In the genomic region with DNA sequence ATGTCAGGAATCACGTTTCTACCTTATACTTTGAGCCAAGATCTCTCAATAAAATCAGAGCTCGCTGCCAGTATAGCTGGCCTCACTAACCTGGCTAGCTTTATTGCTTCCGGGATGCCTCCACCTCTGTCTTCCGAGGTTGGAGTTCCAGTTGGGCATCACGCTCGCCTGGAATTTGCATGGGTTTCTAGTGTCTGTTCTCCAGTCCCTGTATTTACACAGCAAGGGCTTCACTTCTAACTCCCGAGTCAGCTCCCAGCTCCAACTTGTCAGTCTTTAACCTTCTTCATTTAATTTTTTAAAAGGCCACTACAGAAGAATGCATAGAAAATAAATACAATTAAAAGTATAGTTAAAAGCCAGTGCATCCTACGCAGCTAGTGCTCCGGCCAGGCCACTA, we compare ENCODE assay signal across 23 mouse cellular contexts. TPM values are rescaled to one million over a fixed set of nuclear protein-coding genes. Genes with fewer than 3 reads are reported as not detected.
A peak's percentile ranks its signal among the peaks of the same experiment; 100 is the strongest.
DNase-seq lines count a peak whose midpoint lies in the region; ATAC-seq and TF ChIP-seq lines count a peak whose summit lies in the region.
"Had no signal": no experiment of that assay in that cellular context is flagged by ENCODE, and none has a peak within 500 bp of the region (broad histone marks: within the 10 kb centered on the region; RNA-seq: fewer than 3 reads in every experiment).

No protein-coding gene starts in this region.

- DNase-seq in heart, adult 11 months: peak; percentile 68
- DNase-seq in heart, postnatal 36 days: no peak
- no peak for DNase-seq in heart, postnatal 0 days (ENCODE audit: low spot score)
- no peak for DNase-seq in heart, adult 8-10 months (ENCODE audit: low spot score)
- no peak for DNase-seq in liver, postnatal 0 days
- DNase-seq: adrenal gland, adult 8-10 months; adrenal gland, postnatal 36 days; B cell, adult 2 months; gastrocnemius, postnatal 36 days; kidney, adult 11 months; kidney, adult 9 months had no signal

- H3K36me3 ChIP-seq in heart, embryonic 13.5 days: no peaks in the 10 kb centered on the region
- no peaks in the 10 kb centered on the region for H3K36me3 ChIP-seq in heart, embryonic 11.5 days (ENCODE audit: control insufficient read depth, insufficient read depth, low read length)
- H3K36me3 ChIP-seq in heart, postnatal 0 days (replicated peaks; ENCODE audit: control insufficient read depth, insufficient read depth, low read length): no peaks in the 10 kb centered on the region; the same call in 1 of the 2 replicates
- no peaks in the 10 kb centered on the region for H3K36me3 ChIP-seq in liver, postnatal 0 days (replicated peaks; ENCODE audit: insufficient read depth, low read length)
- H3K36me3 ChIP-seq in liver, embryonic 12.5 days: no peaks in the 10 kb centered on the region
- H3K36me3 ChIP-seq: embryonic facial prominence, embryonic 15.5 days; hindbrain, embryonic 13.5 days had no signal

- peaks cover 64% of the 10 kb centered on the region for H3K4me1 ChIP-seq in heart, embryonic 13.5 days
- peaks cover 20% of the 10 kb centered on the region for H3K4me1 ChIP-seq in heart, embryonic 11.5 days (ENCODE audit: control insufficient read depth, insufficient read depth, low read length)
- peaks cover 56% of the 10 kb centered on the region for H3K4me1 ChIP-seq in heart, postnatal 0 days (ENCODE audit: control insufficient read depth, insufficient read depth)
- peaks cover 13% of the 10 kb centered on the region for H3K4me1 ChIP-seq in liver, postnatal 0 days (ENCODE audit: insufficient read depth)
- peaks cover 15% of the 10 kb centered on the region for H3K4me1 ChIP-seq in liver, embryonic 12.5 days

- H3K27ac ChIP-seq in heart, embryonic 13.5 days (replicated peaks): peak overlapping the region; percentile 92
- H3K27ac ChIP-seq in heart, embryonic 11.5 days (ENCODE audit: low read depth, low read length): no peak overlapping the region
- H3K27ac ChIP-seq in heart, postnatal 0 days (ENCODE audit: low read depth): peak overlapping the region; percentile 93
- H3K27ac ChIP-seq in liver, postnatal 0 days (ENCODE audit: low read depth): 0 out of 2 replicates have a peak overlapping the region, but pooled peaks have one; percentile 16
- H3K27ac ChIP-seq in liver, embryonic 12.5 days: no peak overlapping the region
- H3K27ac ChIP-seq: embryonic facial prominence, embryonic 15.5 days; forebrain, embryonic 10.5 days; hindbrain, embryonic 13.5 days; hindbrain, postnatal 0 days had no signal

- H3K4me2 ChIP-seq in heart, embryonic 13.5 days: peak overlapping the region; percentile 63
- no peak overlapping the region for H3K4me2 ChIP-seq in heart, embryonic 11.5 days
- H3K4me2 ChIP-seq in heart, postnatal 0 days (ENCODE audit: low read depth, low read length): peak overlapping the region; percentile 43
- H3K4me2 ChIP-seq in liver, postnatal 0 days (ENCODE audit: low read depth, low read length): no peak overlapping the region; the same call in 1 of the 2 replicates
- H3K4me2 ChIP-seq in liver, embryonic 12.5 days: no peak overlapping the region
- H3K4me2 ChIP-seq: embryonic facial prominence, embryonic 15.5 days; hindbrain, embryonic 13.5 days had no signal

- H3K9ac ChIP-seq in heart, embryonic 13.5 days: peak overlapping the region; percentile 76; the same call in 1 of the 2 replicates
- H3K9ac ChIP-seq in heart, embryonic 11.5 days (ENCODE audit: low read depth, low read length): no peak overlapping the region
- no peak overlapping the region for H3K9ac ChIP-seq in heart, postnatal 0 days (replicated peaks; ENCODE audit: low read depth, low read length)
- no peak overlapping the region for H3K9ac ChIP-seq in liver, postnatal 0 days (replicated peaks)
- no peak overlapping the region for H3K9ac ChIP-seq in liver, embryonic 12.5 days
- H3K9ac ChIP-seq: embryonic facial prominence, embryonic 15.5 days; hindbrain, embryonic 13.5 days had no signal

- ATAC-seq in heart, embryonic 13.5 days (ENCODE audit: extremely low read depth, insufficient number of reproducible peaks, low FRiP score, low TSS enrichment): no peak
- no peak for ATAC-seq in heart, embryonic 11.5 days (replicated peaks; ENCODE audit: insufficient number of reproducible peaks, low FRiP score, low TSS enrichment)
- ATAC-seq in heart, postnatal 0 days (ENCODE audit: insufficient read depth, low read depth): no peak
- no peak for ATAC-seq in liver, postnatal 0 days
- no peak for ATAC-seq in liver, embryonic 12.5 days
- ATAC-seq: CD4-positive, CD25-positive, alpha-beta regulatory T cell, adult 4 months; forebrain, embryonic 14.5 days had no signal

- intact Hi-C loops in heart, postnatal 36 days (cut with DNase I): loop anchor here (5.0 kb wide), 1 partner anchor 46 kb away; a partner anchor contains a TSS

- WGBS in heart, embryonic 13.5 days: 60% methylated on average over 9 of the region's 9 CpGs
- WGBS in heart, embryonic 11.5 days (ENCODE audit: insufficient replicate concordance): 72% methylated on average over 9 of the region's 9 CpGs
- WGBS in heart, postnatal 0 days: 55% methylated on average over 9 of the region's 9 CpGs
- WGBS in liver, postnatal 0 days (ENCODE audit: insufficient replicate concordance): 63% methylated on average over 9 of the region's 9 CpGs
- WGBS in liver, embryonic 12.5 days (ENCODE audit: insufficient replicate concordance): 75% methylated on average over 9 of the region's 9 CpGs

- H3K9me3 ChIP-seq in heart, embryonic 13.5 days: no peaks in the 10 kb centered on the region
- no peaks in the 10 kb centered on the region for H3K9me3 ChIP-seq in heart, embryonic 11.5 days (replicated peaks; ENCODE audit: control insufficient read depth, low read length)
- H3K9me3 ChIP-seq in heart, postnatal 0 days (replicated peaks; ENCODE audit: control insufficient read depth, low read length): no peaks in the 10 kb centered on the region
- H3K9me3 ChIP-seq in liver, postnatal 0 days (ENCODE audit: low read length): no peaks in the 10 kb centered on the region
- no peaks in the 10 kb centered on the region for H3K9me3 ChIP-seq in liver, embryonic 12.5 days (replicated peaks)
- H3K9me3 ChIP-seq: embryonic facial prominence, embryonic 15.5 days; forebrain, embryonic 10.5 days; G1E; hindbrain, embryonic 13.5 days had no signal

- TF ChIP-seq CTCF in heart, postnatal 0 days (IDR thresholded peaks at IDR 0.05; ENCODE audit: low read depth): no peak
- no peak for TF ChIP-seq CTCF in liver, postnatal 0 days (IDR thresholded peaks at IDR 0.05; ENCODE audit: low read depth)

- no peak overlapping the region for H3K4me3 ChIP-seq in heart, embryonic 13.5 days
- no peak overlapping the region for H3K4me3 ChIP-seq in heart, embryonic 11.5 days (ENCODE audit: low read depth, low read length)
- H3K4me3 ChIP-seq in heart, postnatal 0 days (ENCODE audit: low read depth, low read length): no peak overlapping the region
- no peak overlapping the region for H3K4me3 ChIP-seq in liver, postnatal 0 days (ENCODE audit: low read depth, low read length)
- H3K4me3 ChIP-seq in liver, embryonic 12.5 days: no peak overlapping the region
- H3K4me3 ChIP-seq: embryonic facial prominence, embryonic 15.5 days; erythroblast, embryonic 14.5 days; forebrain, embryonic 10.5 days; hindbrain, embryonic 13.5 days had no signal

- TF ChIP-seq EP300 in heart, postnatal 0 days (IDR thresholded peaks at IDR 0.05; ENCODE audit: low read depth): no peak
- TF ChIP-seq EP300 in liver, postnatal 0 days (IDR thresholded peaks at IDR 0.05; ENCODE audit: low read depth): no peak

- no peaks in the 10 kb centered on the region for H3K27me3 ChIP-seq in heart, embryonic 13.5 days (replicated peaks)
- H3K27me3 ChIP-seq in heart, embryonic 11.5 days (ENCODE audit: control insufficient read depth, insufficient read depth, low read length): no peaks in the 10 kb centered on the region
- H3K27me3 ChIP-seq in heart, postnatal 0 days (ENCODE audit: control insufficient read depth, insufficient read depth, low read length): no peaks in the 10 kb centered on the region
- H3K27me3 ChIP-seq in liver, postnatal 0 days (ENCODE audit: insufficient read depth, low read length): no peaks in the 10 kb centered on the region
- no peaks in the 10 kb centered on the region for H3K27me3 ChIP-seq in liver, embryonic 12.5 days (replicated peaks)
- H3K27me3 ChIP-seq: embryonic facial prominence, embryonic 15.5 days; hindbrain, embryonic 13.5 days had no signal

RNA-seq across cellular contexts. Expression of a gene that starts 47.6 kb away (rescaled TPM):
- 100 to 1,000 TPM; 146 to 197 TPM for total RNA-seq in heart, postnatal 36 days (2021)
- 32.4 and 37.6 TPM in 2 replicates for polyA plus RNA-seq in heart, embryonic 13.5 days (2015; fragmentation: Nextera tagmentation; extraction: Ambion mirVana)
- 33.8 and 37.6 TPM in 2 replicates for polyA plus RNA-seq in heart, embryonic 11.5 days (2014; fragmentation: Nextera tagmentation; extraction: Ambion mirVana)
- 152 and 232 TPM in 2 replicates for total RNA-seq in heart, postnatal 0 days (2014; rRNA removed; ENCODE audit: low replicate concordance)
- 30.9 and 36.1 TPM in 2 replicates for polyA plus RNA-seq in heart, postnatal 0 days (2015; fragmentation: Nextera tagmentation; extraction: Ambion mirVana)
- 100 to 1,000 TPM; 165 to 198 (median 178) TPM for total RNA-seq in heart, adult 8-10 months (2022)
- polyA plus RNA-seq in liver, postnatal 0 days (2015; fragmentation: Nextera tagmentation; extraction: Ambion mirVana): 6.8 and 7.7 TPM in 2 replicates
- 7.4 and 7.6 TPM in 2 replicates for polyA plus RNA-seq in liver, embryonic 12.5 days (2016; fragmentation: Nextera tagmentation; extraction: Ambion mirVana)

RNA-seq across cellular contexts. Expression of a gene that starts 47.8 kb away (rescaled TPM):
- total RNA-seq in heart, postnatal 36 days (2021): under 1 TPM; 0.41 to 0.83 TPM
- 0.88 and 0.89 TPM in 2 replicates for polyA plus RNA-seq in heart, embryonic 13.5 days (2015; fragmentation: Nextera tagmentation; extraction: Ambion mirVana)
- 0.15 and 0.27 TPM in 2 replicates for polyA plus RNA-seq in heart, embryonic 11.5 days (2014; fragmentation: Nextera tagmentation; extraction: Ambion mirVana)
- total RNA-seq in heart, postnatal 0 days (2014; rRNA removed; ENCODE audit: low replicate concordance): 0.46 and 1.3 TPM in 2 replicates
- 0.56 and 0.69 TPM in 2 replicates for polyA plus RNA-seq in heart, postnatal 0 days (2015; fragmentation: Nextera tagmentation; extraction: Ambion mirVana)
- under 1 TPM; 0.37 to 0.88 (median 0.64) TPM for total RNA-seq in heart, adult 8-10 months (2022)
- 0.58 and 0.75 TPM in 2 replicates for polyA plus RNA-seq in liver, postnatal 0 days (2015; fragmentation: Nextera tagmentation; extraction: Ambion mirVana)
- 0.11 and 0.17 TPM in 2 replicates for polyA plus RNA-seq in liver, embryonic 12.5 days (2016; fragmentation: Nextera tagmentation; extraction: Ambion mirVana)
- total RNA-seq: gastrocnemius, adult 8-10 months had no signal
- polyA plus RNA-seq: erythroblast, embryonic 14.5 days; G1E had no signal

Comparison
In these comparisons a context has a peak if more than half of its experiments do, and no peak if none do; other contexts are left out.
1. H3K27ac ChIP-seq: peak in heart, embryonic 13.5 days (single experiment), heart, postnatal 0 days (single experiment) and liver, postnatal 0 days (single experiment); none in heart, embryonic 11.5 days (single experiment) and liver, embryonic 12.5 days (single experiment).
2. H3K4me2 ChIP-seq: peak in heart, embryonic 13.5 days (single experiment) and heart, postnatal 0 days (single experiment); none in heart, embryonic 11.5 days (single experiment), liver, postnatal 0 days (single experiment) and liver, embryonic 12.5 days (single experiment).